Mouse (Mus musculus): Measurements from ENCODE around the gene D130043K22Rik. TPM values are rescaled to one million over a fixed set of nuclear protein-coding genes. Genes with fewer than 3 reads are reported as not detected.

D130043K22Rik gene
- 10 to 100 TPM; 34.0 to 34.1 TPM for total RNA-seq (2021)
- long read RNA-seq, experiment 1, full-length matches to known transcripts = 5 of 12 reads
- long read RNA-seq, experiment 1, partial matches to known transcripts = 5 of 12 reads
- long read RNA-seq, experiment 1, other reads (novel, unspliced or antisense) = 2 of 12 reads
- long read RNA-seq, experiment 2, full-length matches to known transcripts = 6 of 15 reads
- long read RNA-seq, experiment 2, partial matches to known transcripts = 4 of 15 reads
- long read RNA-seq, experiment 2, other reads (novel, unspliced or antisense) = 5 of 15 reads

DNA sequence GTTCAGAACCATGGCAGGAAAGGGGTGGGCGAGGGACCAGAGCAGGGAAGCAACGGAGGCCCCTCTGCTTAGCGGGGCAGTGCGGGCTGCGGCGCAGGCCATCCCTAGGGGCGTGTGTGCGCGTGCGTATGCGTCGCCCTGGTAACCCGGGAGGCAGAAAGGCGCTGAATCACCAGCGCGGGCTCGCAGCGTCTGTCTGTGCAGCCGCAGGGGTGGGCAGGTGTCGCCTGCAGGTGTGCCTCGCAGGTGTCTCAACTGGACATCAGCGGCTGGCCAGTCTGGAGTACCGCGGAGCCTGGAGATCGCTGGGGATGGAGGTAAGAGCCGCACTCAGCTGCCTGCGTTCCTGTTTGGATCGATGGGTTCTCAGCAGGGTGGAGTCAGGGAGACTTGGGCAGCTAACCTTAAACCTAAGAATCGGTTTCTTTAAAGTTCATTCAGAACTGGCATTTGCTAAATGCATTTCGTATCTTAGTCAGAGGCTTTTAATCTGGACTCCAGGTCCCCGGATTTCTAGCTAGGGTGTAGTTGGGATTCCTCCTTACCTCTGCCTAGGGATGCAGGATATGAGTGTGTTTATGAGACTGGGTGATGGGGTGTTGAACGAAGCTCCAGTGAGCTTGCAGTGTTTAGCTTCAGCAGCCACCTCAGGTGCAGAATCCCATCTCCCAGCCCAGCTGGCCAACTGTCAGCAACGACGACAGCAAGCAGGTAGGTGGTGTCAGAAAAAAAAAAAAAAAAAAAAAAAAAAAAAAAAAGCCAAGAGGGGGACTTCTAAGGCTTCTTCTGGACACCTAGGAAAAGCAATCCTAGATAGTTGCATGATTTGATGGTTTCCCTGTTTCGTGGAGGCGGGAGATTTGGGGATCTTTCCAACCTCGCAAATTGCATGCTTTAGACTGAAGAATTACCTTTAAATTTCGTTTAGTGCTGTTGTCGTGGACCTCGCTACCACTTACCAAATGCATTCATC, at the start of gene D130043K22Rik:
Gene D130043K22Rik, plus strand, starts transcription at position 153 of the 973 bp plus-strand sequence.
- intact Hi-C loops (cut with DNase I) = no loop called here
- DNase-seq (ENCODE audit: low spot score in 2 of 2) = peak; percentile 53 to 74

DNA sequence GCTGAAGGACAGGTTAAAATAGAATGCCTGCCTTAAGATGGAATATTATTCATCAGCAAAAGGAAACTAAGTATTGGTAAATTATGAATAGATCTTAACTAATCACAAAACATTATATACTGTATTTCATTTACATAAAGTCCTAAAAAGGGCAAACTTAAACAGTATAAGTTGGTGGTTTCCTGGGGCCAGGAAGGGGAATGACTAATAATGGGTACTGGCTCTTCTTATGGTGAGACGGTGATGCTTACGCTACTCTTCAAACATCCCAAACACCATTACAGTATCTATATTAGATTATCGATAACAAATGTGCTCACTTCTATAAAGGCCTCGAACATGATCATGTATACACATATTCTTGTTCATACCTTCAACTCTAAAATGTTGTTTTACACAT, 46.2 kb upstream of the D130043K22Rik start:
- no peak for DNase-seq (ENCODE audit: low spot score in 2 of 2)
- intact Hi-C loops (cut with DNase I) = no loop called here

- intact Hi-C loops (cut with DNase I) = no loop called here
- DNase-seq (ENCODE audit: low spot score in 2 of 2) = no peak
Measured at GRCm38 (mm10) chr13:24799378-24799777, 45.6 kb upstream of the D130043K22Rik start.

DNA sequence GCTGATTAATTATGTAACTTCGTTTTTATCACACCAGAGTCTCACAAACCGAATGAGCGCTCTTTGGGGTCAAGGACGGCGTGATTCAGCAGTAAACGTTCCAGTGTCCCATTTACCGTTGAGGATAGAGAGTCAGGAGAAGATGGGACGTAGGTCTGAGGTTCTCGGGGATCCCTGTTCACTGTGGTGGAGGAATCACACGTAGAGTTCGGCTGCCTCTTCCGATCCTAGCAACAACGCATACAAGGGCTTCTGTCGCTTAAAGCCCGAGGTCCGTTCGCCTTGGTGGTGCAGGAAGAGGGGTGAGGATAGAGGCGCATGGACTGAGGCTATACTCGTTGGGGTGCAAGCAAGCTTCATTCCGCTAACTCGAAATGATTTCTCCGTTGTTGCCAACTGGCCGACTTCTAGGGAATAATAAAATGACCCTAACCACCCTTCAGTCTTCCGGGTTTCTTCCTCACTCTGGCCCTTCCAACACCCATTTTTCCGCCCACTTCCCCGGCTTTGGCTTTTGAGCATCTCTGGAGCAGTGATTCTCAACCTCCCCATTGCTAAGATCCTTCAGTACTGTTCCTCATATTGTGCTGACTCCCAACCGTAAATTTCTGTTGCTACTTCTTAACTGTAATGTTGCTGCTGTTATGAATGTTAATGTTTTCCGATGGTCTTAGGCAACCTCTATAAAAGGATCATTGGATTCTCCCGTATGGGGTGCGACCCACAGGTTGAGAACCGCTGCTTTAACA, 44.8 kb upstream of the D130043K22Rik start:
- DNase-seq (ENCODE audit: low spot score in 2 of 2) = peak; percentile 19 to 41
- intact Hi-C loops (cut with DNase I) = loop anchor here (2.0 kb wide), 1 partner anchor 31 kb away; the partner anchor contains the start of genes Acot13 and Tdp2

- intact Hi-C loops (cut with DNase I) = loop anchor here (2.0 kb wide), 1 partner anchor 30 kb away; the partner anchor contains the start of genes Acot13 and Tdp2
- peak; percentile 94 to 97 for DNase-seq (ENCODE audit: low spot score in 2 of 2)
Measured at GRCm38 (mm10) chr13:24800674-24801307, 44.1 kb upstream of the D130043K22Rik start.

GRCm38 (mm10) chr13:24801308-24801921, 43.5 kb upstream of the D130043K22Rik start, which contains the start of gene BC005537:
Gene BC005537 (plus strand): TSS chr13:24801657.
- peak; percentile 44 for DNase-seq (ENCODE audit: low spot score in 2 of 2)
- intact Hi-C loops (cut with DNase I) = loop anchor here (2.0 kb wide), 1 partner anchor 29 kb away; the partner anchor contains the start of genes Acot13 and Tdp2

DNA sequence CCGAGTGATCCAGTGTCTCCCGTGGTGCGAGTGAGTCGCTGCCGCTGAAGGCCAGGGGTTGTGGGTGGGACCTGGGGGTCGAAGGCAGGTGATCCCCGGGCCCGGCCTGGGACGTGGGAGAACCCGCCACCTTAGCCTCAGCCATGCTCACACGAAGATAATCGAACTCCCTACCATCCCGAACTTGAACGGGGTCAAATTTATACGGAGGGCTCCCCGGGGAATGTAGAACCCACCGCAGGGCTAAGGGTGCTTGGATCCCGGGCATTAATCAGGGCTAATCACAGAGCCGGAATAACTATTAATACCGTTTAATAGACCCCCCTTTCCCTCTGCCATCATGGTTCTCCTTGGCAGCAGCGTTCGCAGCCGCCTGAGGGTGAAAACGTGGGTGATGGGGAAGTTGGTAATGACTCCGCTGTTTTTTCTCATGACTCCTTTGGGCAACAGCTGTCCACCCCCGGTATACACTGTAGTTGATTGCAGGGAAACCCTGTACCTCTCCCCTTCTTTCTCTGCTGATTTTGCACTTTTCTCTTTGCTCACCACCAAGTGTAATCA, 42.7 kb upstream of the D130043K22Rik start:
- intact Hi-C loops (cut with DNase I) = no loop called here
- DNase-seq (ENCODE audit: low spot score in 2 of 2) = peak; percentile 30 to 40

GRCm38 (mm10) chr13:24803196-24803595, 41.7 kb upstream of the D130043K22Rik start:
- DNase-seq (ENCODE audit: low spot score in 2 of 2) = no peak
- intact Hi-C loops (cut with DNase I) = no loop called here

DNA sequence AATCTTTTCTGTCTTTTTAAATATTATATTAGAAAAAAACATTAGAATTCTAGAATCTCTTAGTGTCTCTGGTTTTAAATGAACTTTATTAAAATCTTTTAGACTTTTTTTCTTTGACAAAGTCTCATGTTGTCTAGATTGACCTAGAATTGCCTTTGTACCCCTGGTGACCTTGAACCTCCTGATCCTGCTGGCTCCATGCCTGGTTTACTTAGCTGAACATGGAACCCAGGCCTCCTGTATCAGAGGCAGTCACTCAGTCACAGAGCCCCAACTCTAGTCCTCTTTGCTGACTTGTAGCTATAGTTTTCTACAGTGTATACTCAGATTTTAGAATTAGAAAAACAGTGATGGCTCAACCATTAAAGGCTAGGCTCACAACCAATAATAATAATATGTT, 38.9 kb upstream of the D130043K22Rik start:
- no peak for DNase-seq (ENCODE audit: low spot score in 2 of 2)
- intact Hi-C loops (cut with DNase I) = no loop called here

- no peak for DNase-seq (ENCODE audit: low spot score in 2 of 2)
- intact Hi-C loops (cut with DNase I) = no loop called here
Measured at GRCm38 (mm10) chr13:24812521-24812920, 32.4 kb upstream of the D130043K22Rik start.

DNA sequence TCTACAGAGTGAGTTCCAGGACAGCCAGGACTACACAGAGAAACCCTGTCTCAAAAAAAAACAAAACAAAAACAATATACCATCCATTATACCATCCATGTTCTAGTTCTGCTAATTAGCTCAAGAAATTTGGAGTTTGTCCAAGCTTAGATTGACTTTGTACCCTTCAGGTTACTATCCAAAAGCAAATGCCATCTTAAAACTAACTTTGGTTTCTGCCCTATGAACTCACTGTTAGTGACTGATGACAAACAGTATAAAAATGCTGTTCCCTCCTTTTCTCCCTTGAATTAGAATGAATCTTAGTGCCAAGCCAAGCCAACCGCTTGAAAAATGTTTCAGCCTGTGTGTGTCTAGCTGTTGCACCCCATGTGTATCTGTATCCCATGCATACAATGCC, 30.3 kb upstream of the D130043K22Rik start:
- intact Hi-C loops (cut with DNase I) = no loop called here
- DNase-seq (ENCODE audit: low spot score in 2 of 2) = no peak

GRCm38 (mm10) chr13:24816125-24817092, 28.5 kb upstream of the D130043K22Rik start:
- no peak for DNase-seq (ENCODE audit: low spot score in 2 of 2)
- intact Hi-C loops (cut with DNase I) = no loop called here

- no peak for DNase-seq (ENCODE audit: low spot score in 2 of 2)
- intact Hi-C loops (cut with DNase I) = no loop called here
Measured at GRCm38 (mm10) chr13:24819931-24820330, 25.0 kb upstream of the D130043K22Rik start.

- DNase-seq (ENCODE audit: low spot score in 2 of 2) = peak in 1 of 2 experiments; percentile 30
- intact Hi-C loops (cut with DNase I) = no loop called here
Measured at GRCm38 (mm10) chr13:24822663-24823343, 22.1 kb upstream of the D130043K22Rik start.

- DNase-seq (ENCODE audit: low spot score in 2 of 2) = no peak
- intact Hi-C loops (cut with DNase I) = no loop called here
Measured at GRCm38 (mm10) chr13:24824647-24825046, 20.3 kb upstream of the D130043K22Rik start.

DNA sequence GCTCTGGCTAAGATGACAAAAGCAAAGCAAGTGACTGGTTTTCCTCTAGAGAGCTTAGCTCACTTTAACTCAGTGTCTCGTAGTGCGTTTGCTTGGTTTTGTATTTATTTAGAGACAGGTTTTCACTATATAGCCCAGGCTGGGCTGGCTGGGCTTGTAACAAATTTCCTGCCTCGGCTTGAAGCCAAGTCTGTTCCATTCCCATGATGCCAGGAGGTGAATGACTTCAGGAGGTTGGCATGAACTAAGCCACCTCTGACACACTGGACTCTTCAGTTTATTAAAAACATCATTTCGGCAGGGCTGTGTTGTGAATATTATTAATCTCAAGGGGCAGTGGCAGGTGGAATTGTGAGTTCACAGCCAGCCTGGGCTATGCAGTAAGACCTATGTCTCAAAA, 19.3 kb upstream of the D130043K22Rik start:
- DNase-seq (ENCODE audit: low spot score in 2 of 2) = no peak
- intact Hi-C loops (cut with DNase I) = no loop called here

DNA sequence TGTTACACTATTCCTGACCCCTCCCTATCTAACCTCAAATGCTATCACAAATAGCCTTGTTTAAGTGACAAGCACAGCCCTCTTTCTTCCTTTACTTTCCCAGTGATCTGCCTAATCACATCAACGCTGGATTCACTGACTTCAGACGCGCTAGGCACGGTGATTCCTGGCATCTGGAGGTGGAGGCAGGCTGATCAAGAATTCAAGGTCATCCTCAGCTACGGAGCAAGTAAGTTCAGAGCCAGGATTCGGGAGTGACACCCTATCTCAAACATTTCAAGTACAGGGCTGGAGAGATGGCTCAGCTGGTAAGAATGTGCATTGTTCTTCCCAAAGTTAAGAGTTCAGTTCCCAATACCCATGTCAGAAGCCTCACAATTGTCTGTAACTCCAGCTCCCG, 18.8 kb upstream of the D130043K22Rik start:
- DNase-seq (ENCODE audit: low spot score in 2 of 2) = no peak
- intact Hi-C loops (cut with DNase I) = no loop called here

All from left cerebral cortex, postnatal 14 days (tissue).